Mouse (Mus musculus) hindbrain, embryonic 14.5 days (tissue): ENCODE results near the gene Myo1d. TPM values are rescaled to one million over a fixed set of nuclear protein-coding genes. Genes with fewer than 3 reads are reported as not detected.

Experiments used
- ATAC-seq: fragments of 200-750 bp; cut with Nextera tagmentation; 2 replicates; pipeline ENCODE4 v1.8.0; 2017; ENCODE audit warnings: moderate number of reproducible peaks, mild to moderate bottlenecking, moderate TSS enrichment, moderate library complexity; ENCODE audit not compliant: low FRiP score
- DNase-seq: peaks from one replicate; pipeline ENCODE4 v3.0.0-alpha.2; 2015; ENCODE audit warnings: low spot score
- H3K27ac ChIP-seq: fragments of 300-500 bp; sonication (generic); 2 replicates; pipeline ENCODE4 v1.5.1; 2014; ENCODE audit warnings: mild to moderate bottlenecking, moderate library complexity
- H3K27me3 ChIP-seq: fragments of 300-500 bp; sonication (generic); 2 replicates; pipeline ENCODE4 v1.6.1; 2014; ENCODE audit warnings: mild to moderate bottlenecking, low read length, mixed read lengths; ENCODE audit not compliant: control insufficient read depth, insufficient read depth
- H3K36me3 ChIP-seq: fragments of 300-500 bp; sonication (generic); replicated peaks from 2 replicates; pipeline ENCODE4 v1.6.1; 2014; ENCODE audit not compliant: control insufficient read depth, insufficient read depth
- H3K4me1 ChIP-seq: fragments of 300-500 bp; sonication (generic); replicated peaks from 2 replicates; pipeline ENCODE4 v1.6.1; 2014; ENCODE audit warnings: antibody characterized with exemption, low read length, mixed read lengths; ENCODE audit not compliant: control insufficient read depth, insufficient read depth
- H3K4me2 ChIP-seq: fragments of 300-500 bp; sonication (generic); replicated peaks from 2 replicates; pipeline ENCODE4 v1.6.1; 2014; ENCODE audit warnings: mild to moderate bottlenecking, moderate library complexity
- H3K4me3 ChIP-seq: fragments of 300-500 bp; sonication (generic); replicated peaks from 2 replicates; pipeline ENCODE4 v1.5.1; 2014; ENCODE audit warnings: mild to moderate bottlenecking, low read length
- H3K9ac ChIP-seq: fragments of 300-500 bp; sonication (generic); 2 replicates; pipeline ENCODE4 v1.6.1; 2014
- H3K9me3 ChIP-seq: fragments of 300-500 bp; sonication (generic); 2 replicates; pipeline ENCODE4 v1.6.1; 2016; ENCODE audit warnings: low read length; ENCODE audit not compliant: control insufficient read depth
- WGBS: fragments of 180-500 bp; shearing (Covaris S2); extraction: QIAGEN DNeasy Blood & Tissue Kit; methylation state at CpG from one replicate; pipeline ENCODE4 v1.1.7; 2014; 5-methylcytosine and 5-hydroxymethylcytosine counted together
- polyA plus RNA-seq: library from polyadenylated mRNA; unstranded; fragments of >200 nt; fragmentation: Nextera tagmentation; extraction: Ambion mirVana; gene quantifications from 2 replicates; pipeline ENCODE4 v1.2.1, GENCODE M21; 2014

Myo1d gene
- polyA plus RNA-seq, 1 experiment from 2014 or later, result 2.9 TPM

DNA sequence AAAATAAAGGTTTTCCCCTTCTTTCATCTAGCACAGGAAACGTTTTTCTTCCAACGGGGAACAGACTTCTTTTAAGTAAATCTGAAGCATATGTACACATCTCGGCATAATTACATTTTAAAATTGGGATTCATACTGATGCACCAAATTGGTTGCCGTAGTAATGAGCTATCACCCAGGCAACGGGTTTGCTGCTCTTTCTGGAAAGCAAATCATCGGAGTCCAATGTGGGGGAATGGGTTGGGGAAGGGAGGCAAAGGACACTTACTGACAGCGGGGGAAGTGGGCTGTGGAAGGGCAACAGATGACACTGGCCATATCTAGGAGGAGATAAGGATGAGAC lies 156.8 kb downstream of the Myo1d start:
- DNase-seq (peak; percentile 74), ATAC-seq (peak; percentile 80)
- H3K4me1 ChIP-seq, result peaks cover 22% of the 10 kb centered on the region
- peak overlapping the region; percentile 100 for H3K27ac ChIP-seq
- no peaks in the 10 kb centered on the region for H3K36me3 ChIP-seq
- H3K9me3 ChIP-seq, result no peaks in the 10 kb centered on the region
- H3K9ac ChIP-seq, result peak overlapping the region; percentile 61
- WGBS, result 3% methylated on average over 7 of the region's 7 CpGs
- H3K4me3 ChIP-seq, result peak overlapping the region; percentile 9; the same call in 1 of the 2 replicates
- peak overlapping the region; percentile 52 for H3K4me2 ChIP-seq
- H3K27me3 ChIP-seq, result no peaks in the 10 kb centered on the region

GRCm38 (mm10) chr11:80622233-80623037 lies 157.4 kb downstream of the Myo1d start:
- Histone ChIP-seq H3K4me3 (peak overlapping the region; percentile 9; the same call in 1 of the 2 replicates), H3K27ac (peak overlapping the region; percentile 100), H3K4me1 (peaks cover 22% of the 10 kb centered on the region), H3K27me3 (no peaks in the 10 kb centered on the region), H3K36me3 (no peaks in the 10 kb centered on the region), H3K4me2 (peak overlapping the region; percentile 52), H3K9ac (peak overlapping the region; percentile 61), H3K9me3 (no peaks in the 10 kb centered on the region)
- 4% methylated on average over 11 of the region's 11 CpGs for WGBS
- ATAC-seq, result peak; percentile 89
- peak; percentile 83 for DNase-seq

DNA sequence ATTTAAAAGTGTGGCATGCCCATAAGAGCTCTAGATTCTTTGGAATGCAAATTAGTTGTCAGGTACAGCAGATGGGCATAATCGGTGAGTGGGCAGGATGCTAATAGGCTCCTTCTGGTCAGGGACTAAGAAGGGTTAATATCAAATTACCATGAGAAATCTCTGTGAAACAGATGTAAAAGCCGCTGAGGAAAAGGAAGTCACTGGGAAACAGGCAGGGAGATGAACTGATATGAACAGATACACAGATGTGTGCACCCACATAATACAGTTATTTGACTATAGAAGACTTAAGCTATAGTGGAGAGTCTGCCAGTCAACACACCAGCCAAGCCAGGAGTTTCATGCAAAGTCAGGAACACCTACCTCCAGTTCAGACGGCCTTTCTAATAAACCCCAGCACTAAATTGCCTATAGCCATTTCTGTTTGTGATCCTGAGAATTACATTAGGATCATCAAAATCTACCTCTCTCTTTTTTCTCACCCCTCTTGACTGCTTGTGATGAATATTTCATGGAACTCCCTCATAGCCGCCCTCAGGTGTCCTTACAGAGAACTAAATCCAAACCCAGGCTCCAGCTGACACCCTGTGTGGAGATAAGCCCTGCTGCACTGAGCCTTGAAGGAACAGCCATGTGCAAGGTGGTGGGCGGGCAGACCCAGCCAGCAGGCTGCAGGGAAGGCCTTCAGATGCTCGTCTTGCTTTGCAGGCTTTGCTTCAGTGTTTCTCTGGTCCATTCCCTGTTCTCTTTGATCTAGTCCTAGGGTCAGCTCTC lies 164.7 kb downstream of the Myo1d start:
- Histone ChIP-seq H3K9ac (no peak overlapping the region), H3K9me3 (no peaks in the 10 kb centered on the region), H3K4me2 (no peak overlapping the region), H3K4me3 (no peak overlapping the region), H3K36me3 (no peaks in the 10 kb centered on the region), H3K4me1 (peaks cover 14% of the 10 kb centered on the region; the same call in 1 of the 2 replicates), H3K27ac (peak overlapping the region; percentile 50; the same call in 1 of the 2 replicates), H3K27me3 (no peaks in the 10 kb centered on the region)
- ATAC-seq (no peak), DNase-seq (no peak)
- 43% methylated on average over 6 of the region's 6 CpGs for WGBS

DNA sequence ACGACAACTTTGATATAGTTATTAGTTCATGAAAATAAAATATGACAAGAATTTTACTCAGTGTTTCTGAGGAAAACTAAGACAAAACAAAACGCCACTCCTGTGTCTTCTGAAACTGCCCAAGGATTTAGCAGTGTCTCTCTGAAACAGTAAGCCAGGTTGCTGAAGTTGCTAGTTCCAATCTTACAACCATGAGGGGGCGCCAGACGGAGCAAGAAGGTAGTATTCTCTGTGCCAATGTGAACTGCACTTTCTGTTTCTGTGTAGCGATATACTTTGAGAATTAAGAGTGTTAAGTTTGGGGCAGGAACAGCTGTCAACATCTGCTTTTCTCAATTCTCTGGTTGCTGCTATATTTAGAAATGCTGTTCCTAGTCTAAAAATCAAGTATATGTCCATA lies 165.4 kb downstream of the Myo1d start:
- no peak overlapping the region for H3K4me2 ChIP-seq
- H3K9ac ChIP-seq, result no peak overlapping the region
- no peaks in the 10 kb centered on the region for H3K9me3 ChIP-seq
- DNase-seq (peak; percentile 72), ATAC-seq (no peak)
- 0 out of 2 replicates have a peak overlapping the region, but pooled peaks have one; percentile 50 for H3K27ac ChIP-seq
- 38% methylated on average over 5 of the region's 5 CpGs for WGBS
- H3K36me3 ChIP-seq, result no peaks in the 10 kb centered on the region
- no peak overlapping the region for H3K4me3 ChIP-seq
- H3K27me3 ChIP-seq, result no peaks in the 10 kb centered on the region
- peaks cover 14% of the 10 kb centered on the region; the same call in 1 of the 2 replicates for H3K4me1 ChIP-seq

DNA sequence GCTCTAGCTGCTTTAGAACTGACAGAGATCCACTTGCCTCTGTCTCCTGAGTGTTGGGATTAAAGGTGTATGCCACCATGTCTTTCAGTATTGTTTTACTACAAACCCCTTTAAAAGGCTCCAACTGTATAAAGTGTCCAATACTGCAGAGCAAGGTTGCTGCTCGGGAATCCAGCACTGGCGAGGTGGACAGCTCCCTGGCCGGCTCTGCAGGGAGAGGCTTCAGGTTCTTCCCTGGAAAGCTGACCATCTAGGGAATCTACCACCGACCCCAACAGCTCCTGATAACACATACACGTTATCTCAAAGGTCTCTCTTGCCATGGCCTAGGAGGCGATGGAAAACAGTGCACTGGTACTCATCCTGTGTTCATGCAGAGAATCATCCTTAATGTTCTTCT lies 166.3 kb downstream of the Myo1d start:
- peaks cover 14% of the 10 kb centered on the region; the same call in 1 of the 2 replicates for H3K4me1 ChIP-seq
- no peak overlapping the region for H3K27ac ChIP-seq
- H3K4me2 ChIP-seq, result no peak overlapping the region
- WGBS, result 26% methylated on average over 6 of the region's 6 CpGs
- no peaks in the 10 kb centered on the region for H3K27me3 ChIP-seq
- H3K36me3 ChIP-seq, result no peaks in the 10 kb centered on the region
- peak; percentile 34 for DNase-seq
- H3K9me3 ChIP-seq, result no peaks in the 10 kb centered on the region
- H3K4me3 ChIP-seq, result no peak overlapping the region
- no peak overlapping the region for H3K9ac ChIP-seq
- ATAC-seq, result no peak

- peak; percentile 84 for ATAC-seq
- Histone ChIP-seq H3K4me1 (peaks cover 18% of the 10 kb centered on the region), H3K36me3 (no peaks in the 10 kb centered on the region), H3K4me2 (peak overlapping the region; percentile 58), H3K9me3 (no peaks in the 10 kb centered on the region), H3K4me3 (peak overlapping the region; percentile 21), H3K27me3 (no peaks in the 10 kb centered on the region), H3K27ac (peak overlapping the region; percentile 92), H3K9ac (peak overlapping the region; percentile 59)
- DNase-seq, result peak; percentile 61
- under 1% methylated on average over 24 of the region's 24 CpGs for WGBS
Observed at GRCm38 (mm10) chr11:80602707-80603441, 177.0 kb downstream of the Myo1d start.

DNA sequence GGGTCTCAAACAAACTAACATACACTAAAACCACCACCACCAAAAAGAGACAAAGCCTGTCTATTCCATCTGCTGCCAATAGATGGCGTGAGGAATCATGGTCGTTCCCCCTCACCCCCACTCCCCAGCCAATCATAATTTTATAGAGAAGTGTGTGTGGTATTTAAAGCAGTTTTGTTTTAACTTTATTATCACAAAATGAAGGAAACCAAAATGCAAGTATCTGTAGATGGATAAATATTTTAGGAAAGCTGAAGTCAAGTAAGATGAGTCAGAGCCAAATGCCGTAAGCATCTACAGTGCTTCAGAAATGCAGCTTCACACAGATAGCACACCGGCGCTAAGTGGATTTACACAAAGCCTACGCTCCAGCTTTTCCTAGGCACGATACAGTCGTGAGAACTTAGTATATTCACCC lies 177.8 kb downstream of the Myo1d start:
- H3K27me3 ChIP-seq, result no peaks in the 10 kb centered on the region
- H3K9ac ChIP-seq, result peak overlapping the region; percentile 59
- ATAC-seq (no peak), DNase-seq (peak; percentile 72)
- peaks cover 18% of the 10 kb centered on the region for H3K4me1 ChIP-seq
- no peaks in the 10 kb centered on the region for H3K36me3 ChIP-seq
- peak overlapping the region; percentile 92 for H3K27ac ChIP-seq
- 22% methylated on average over 8 of the region's 8 CpGs for WGBS
- peak overlapping the region; percentile 58 for H3K4me2 ChIP-seq
- no peak overlapping the region for H3K4me3 ChIP-seq
- no peaks in the 10 kb centered on the region for H3K9me3 ChIP-seq

- ATAC-seq, result no peak
- no peaks in the 10 kb centered on the region for H3K9me3 ChIP-seq
- no peak overlapping the region for H3K4me3 ChIP-seq
- H3K27me3 ChIP-seq, result no peaks in the 10 kb centered on the region
- H3K4me2 ChIP-seq, result no peak overlapping the region
- H3K36me3 ChIP-seq, result no peaks in the 10 kb centered on the region
- H3K27ac ChIP-seq, result peak overlapping the region; percentile 92; the same call in 1 of the 2 replicates
- no peak for DNase-seq
- peaks cover 18% of the 10 kb centered on the region for H3K4me1 ChIP-seq
- no peak overlapping the region for H3K9ac ChIP-seq
- WGBS, result 77% methylated on average over 20 of the region's 20 CpGs
Observed at GRCm38 (mm10) chr11:80601040-80601864, 178.6 kb downstream of the Myo1d start.
